Mouse (Mus musculus) right cerebral cortex, postnatal 25 days (tissue): Measurements from ENCODE around the gene Lysmd3.
"Not testable (repeated sequence)": the region's sequence is repeated elsewhere in the genome, so short reads cannot be mapped to it uniquely, and the experiment has no call there.

Source experiments
- DNase-seq: peaks from one replicate; pipeline ENCODE4 v3.0.0; 2022

The Lysmd3 gene

GRCm38 (mm10) chr13:81657351-81658052, at the start of gene Lysmd3:
Gene Lysmd3 (plus strand): TSS chr13:81657663.
- peak; percentile 95 for DNase-seq

DNA sequence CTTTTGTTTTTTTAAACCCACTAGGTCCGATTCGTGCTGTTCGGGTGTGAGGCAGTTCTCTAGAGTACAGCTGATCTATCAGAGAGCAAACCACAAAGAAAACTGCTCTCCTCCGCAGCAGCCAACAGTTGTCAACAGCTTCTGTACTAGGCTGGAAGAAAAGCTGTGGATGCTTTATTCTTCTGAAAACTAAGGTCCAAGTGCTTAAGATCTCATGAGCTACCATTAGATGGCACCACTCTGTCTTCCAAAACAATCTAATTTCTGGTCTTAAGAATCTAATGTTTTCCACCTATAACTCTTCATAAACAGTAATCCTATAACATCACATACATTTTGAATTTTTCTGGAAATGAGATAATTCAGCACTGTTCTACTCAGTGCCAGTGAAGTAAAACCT, 47.1 kb upstream of the Lysmd3 start:
- DNase-seq: no peak

GRCm38 (mm10) chr13:81627861-81628260, 29.6 kb upstream of the Lysmd3 start:
- not testable (repeated sequence) for DNase-seq

DNA sequence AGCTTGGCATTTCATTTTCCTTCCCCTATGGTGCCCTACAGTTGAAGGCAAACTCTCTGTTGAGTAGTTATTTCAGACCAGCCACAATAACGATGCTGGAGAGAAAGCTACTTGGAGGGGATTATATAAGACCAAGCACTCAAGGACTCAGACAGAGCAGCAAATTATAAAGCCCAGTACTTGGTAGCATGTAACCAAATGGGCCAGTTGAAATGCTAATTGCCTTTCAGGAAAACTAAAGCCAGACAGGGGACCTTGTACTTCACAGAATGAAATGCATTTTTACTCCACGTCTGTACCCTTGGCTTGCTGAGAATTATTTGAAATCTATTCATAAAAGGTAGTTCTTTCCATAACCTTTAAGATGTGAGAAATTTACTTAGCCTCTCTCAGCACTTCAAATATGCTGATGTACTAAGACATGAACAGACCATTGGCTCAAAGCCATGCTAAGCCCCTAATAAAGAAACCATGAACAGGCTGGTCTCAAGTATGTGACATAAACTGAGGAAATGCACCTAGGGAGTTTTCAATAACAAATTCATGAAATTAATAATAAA, 28.8 kb upstream of the Lysmd3 start:
- no peak for DNase-seq

GRCm38 (mm10) chr13:81629395-81629794, 28.1 kb upstream of the Lysmd3 start:
- DNase-seq: no peak

DNA sequence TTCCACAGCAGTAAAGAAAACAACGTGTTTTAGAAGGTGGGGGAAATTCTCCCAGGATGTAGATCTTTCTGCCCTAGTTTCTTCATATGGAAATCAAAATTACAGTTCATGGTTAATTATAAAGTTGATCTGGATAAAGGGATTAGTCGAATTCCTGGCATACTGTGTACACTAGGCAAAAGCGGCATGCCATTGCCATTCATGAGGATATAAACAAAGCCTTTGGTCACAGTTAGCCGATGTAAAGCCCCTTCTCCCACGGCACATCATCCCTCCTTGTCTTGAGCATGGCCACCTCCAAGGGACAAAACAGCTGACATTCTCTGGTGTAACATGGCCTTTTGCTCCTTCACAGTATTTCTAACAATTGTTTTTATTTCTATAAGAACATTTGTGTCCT, 26.9 kb upstream of the Lysmd3 start:
- DNase-seq: no peak

DNA sequence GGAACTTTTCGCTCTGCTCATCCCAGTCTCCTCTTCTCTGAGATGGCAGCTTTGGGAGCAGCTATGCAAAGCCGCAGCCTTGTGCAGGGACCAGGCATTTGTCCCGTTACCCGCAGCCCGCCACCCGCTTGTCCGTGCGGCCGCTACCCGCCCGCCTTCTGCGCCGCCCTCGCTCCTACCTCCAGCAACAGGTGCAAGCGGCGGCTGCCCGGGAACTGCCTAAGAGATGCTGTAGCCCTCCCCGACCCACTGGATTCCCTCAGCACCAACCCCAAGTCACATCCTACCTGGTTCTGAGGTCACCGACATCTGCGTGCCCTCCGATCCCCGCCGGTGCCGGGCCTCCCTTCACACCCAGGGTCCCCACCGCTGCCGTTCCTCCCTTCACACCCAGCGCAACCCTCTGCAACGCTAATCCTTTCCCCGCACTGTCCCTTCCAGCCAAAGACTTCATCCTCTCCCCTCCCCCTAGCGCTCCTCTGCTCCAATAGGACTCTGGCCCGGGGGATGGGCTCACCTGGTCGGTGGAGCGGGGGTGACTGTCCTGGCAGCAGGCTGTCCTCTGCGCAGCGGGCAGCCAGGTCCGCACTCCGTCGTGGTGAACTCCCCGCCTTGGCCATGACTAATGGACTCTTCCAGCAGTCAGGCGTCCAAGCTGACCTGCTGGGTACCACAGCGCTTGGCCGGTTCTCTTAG, 24.6 kb upstream of the Lysmd3 start, which contains the start of gene Adgrv1:
Gene Adgrv1 (minus strand): TSS at position 435 of the 696 bp plus-strand sequence.
- DNase-seq: peak; percentile 44

GRCm38 (mm10) chr13:81639624-81640023, 17.8 kb upstream of the Lysmd3 start:
- no peak for DNase-seq

DNA sequence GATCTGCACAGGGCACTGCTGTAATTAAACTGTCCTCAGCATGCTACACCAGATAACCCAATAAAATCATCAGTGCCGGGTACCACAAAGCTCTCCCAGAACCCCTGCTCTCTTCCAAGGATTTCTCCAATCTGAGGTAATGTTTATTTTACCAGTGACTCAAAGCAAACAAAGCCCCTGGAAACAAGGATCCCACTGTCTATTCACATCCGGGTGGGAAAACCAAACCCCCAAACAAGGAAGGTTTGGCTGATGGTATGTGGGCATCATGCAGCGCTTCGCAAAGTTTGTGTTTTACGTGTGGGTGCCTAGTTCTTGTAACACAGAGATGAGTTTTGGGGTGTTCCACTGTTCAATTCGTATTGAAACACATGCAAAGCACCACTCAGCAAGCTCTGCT, 16.6 kb upstream of the Lysmd3 start:
- no peak for DNase-seq

- DNase-seq: peak; percentile 25
These were observed 16.0 kb upstream of the Lysmd3 start for GRCm38 (mm10) chr13:81641289-81642045.

DNA sequence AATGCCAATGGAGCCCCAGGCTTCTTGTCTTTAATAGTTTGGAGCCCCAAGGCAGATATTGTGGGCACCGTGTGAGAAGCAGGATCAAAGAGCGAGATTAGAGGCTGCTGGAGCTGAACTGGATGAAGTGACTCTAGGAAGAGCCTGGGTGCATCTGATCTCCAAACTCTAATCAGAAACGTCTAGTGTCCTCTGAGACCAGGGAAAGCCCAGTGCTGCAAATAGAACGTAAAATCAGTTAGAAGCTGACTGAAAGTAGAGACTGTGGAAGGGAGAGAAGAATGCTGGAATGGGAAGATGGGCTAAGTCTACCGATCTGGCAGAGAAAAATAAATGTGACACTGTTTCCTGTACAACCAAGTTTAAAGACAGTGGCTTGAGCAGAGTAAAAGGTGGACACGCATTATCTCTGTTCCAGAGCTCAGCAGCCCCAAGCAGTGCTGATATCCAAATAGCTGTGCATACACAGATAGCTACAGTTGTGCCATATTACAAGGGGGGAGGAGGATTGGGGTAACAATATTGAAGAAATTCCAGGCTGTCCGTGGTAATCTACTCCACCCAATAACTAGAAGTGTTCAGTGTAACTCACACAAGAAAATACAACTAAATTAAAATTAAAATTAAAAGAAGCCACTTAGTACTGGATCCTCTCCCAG, 14.8 kb upstream of the Lysmd3 start:
- no peak for DNase-seq

DNA sequence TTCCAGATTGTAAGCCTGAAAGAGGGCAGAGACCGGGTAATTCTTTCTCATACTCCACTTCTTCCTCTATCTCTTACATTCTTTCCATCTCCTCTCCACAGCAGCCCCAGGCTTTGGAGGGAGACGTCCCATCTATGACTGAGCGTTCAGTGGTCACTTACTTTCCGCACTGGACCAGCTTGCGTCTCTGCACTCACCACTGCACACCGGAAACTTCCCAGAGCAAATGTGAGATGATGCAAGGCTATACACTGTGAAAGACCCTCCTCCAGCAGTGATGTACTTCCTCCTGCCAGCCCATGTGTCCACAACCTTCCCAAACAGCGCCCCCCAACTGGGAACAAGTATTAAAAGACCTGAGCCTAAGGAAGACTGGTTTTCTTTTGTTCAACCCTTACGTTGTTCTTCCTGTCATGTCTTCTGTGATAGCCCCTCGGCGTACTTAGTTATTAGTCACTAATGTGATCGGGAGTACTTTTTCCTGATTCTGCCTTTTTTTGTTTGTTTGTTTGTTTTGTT, 13.4 kb upstream of the Lysmd3 start:
- no peak for DNase-seq

DNA sequence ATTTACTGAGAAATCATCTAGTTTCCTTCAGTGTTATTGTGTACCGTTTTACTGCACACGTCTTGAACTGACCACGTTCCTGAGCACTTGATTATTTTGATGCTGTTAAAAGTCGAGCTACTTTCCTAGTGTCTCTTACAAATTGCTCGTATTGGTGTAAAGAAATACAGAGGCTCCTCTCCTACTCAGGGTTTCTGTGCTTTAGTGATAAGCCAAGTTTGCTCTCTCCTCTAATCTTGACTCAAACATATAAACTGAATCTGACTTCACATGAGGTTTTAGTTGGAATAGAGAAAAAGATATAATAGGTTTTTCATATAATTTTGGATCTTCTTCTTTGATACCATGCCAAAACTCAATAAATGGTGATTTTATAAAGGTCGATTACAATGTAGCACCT, 11.1 kb upstream of the Lysmd3 start:
- no peak for DNase-seq

DNA sequence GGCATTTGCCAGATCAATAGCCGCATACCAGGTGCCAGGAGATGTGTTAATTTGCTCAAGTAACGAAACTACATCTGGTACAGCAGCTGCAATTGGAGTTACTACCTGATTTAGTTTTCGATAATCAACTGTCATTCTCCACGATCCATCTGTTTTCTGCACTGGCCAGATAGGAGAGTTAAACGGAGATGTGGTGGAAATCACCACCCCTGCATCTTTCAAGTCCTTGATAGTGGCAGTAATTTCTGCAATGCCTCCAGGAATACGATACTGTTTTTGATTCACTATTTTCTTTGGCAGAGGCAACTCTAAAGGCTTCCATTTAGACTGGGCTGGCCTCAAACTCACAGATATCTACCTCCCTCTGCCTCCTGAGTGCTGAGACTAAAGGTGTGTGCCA, 7.1 kb upstream of the Lysmd3 start:
- DNase-seq: not testable (repeated sequence)

GRCm38 (mm10) chr13:81656091-81656850, 1.2 kb upstream of the Lysmd3 start:
- DNase-seq: no peak

DNA sequence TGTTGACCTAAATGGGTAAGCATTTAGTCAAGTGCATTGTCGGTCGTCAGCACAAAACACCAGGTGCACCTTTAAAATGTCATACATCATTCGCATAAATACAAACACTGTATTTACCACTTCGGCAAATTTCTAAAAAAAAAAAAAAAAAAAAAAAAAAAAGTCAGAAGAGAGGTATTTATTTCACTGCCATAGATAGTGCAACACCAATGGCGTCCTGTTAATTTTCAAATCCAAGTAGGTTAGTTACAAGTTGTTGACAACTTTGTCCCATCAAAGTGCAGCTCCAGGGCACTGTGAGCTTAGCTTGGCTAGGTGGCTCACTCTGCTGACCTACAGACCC, 484 bp upstream of the Lysmd3 start:
- DNase-seq: no peak

GRCm38 (mm10) chr13:81658053-81658752, 740 bp downstream of the Lysmd3 start:
- peak; percentile 9 for DNase-seq

- DNase-seq: no peak
These were observed 6.3 kb downstream of the Lysmd3 start for GRCm38 (mm10) chr13:81663566-81664330.

- no peak for DNase-seq
These were observed 6.9 kb downstream of the Lysmd3 start for GRCm38 (mm10) chr13:81664331-81664698.

GRCm38 (mm10) chr13:81667713-81668112, 10.2 kb downstream of the Lysmd3 start:
- DNase-seq: no peak

- no peak for DNase-seq
These were observed 17.9 kb downstream of the Lysmd3 start for GRCm38 (mm10) chr13:81675333-81675732.
